7 mouse cellular contexts compared by ENCODE assay signal in genomic region chr6:47771760-47772159, GRCm38 (mm10). TPM values are rescaled to one million over a fixed set of nuclear protein-coding genes. Genes with fewer than 3 reads are reported as not detected.
DNase-seq lines count a peak whose midpoint lies in the region; ATAC-seq and TF ChIP-seq lines count a peak whose summit lies in the region.
"Not testable (repeated sequence)": the region's sequence is repeated elsewhere in the genome, so short reads cannot be mapped to it uniquely, and the experiment has no call there.

No protein-coding gene starts in this region.

- H3K36me3 ChIP-seq in forebrain, embryonic 16.5 days (ENCODE audit: control insufficient read depth, insufficient read depth); hindbrain, embryonic 14.5 days (replicated peaks; ENCODE audit: control insufficient read depth, insufficient read depth); limb, embryonic 13.5 days; megakaryocyte, embryonic 14.5 days (replicated peaks; ENCODE audit: low read length): not testable (repeated sequence)

- H3K27ac ChIP-seq in forebrain, embryonic 16.5 days (ENCODE audit: low read length); hindbrain, embryonic 14.5 days; limb, embryonic 13.5 days; olfactory bulb, adult 2 months (ENCODE audit: insufficient read depth, low read depth, low read length): not testable (repeated sequence)

- ATAC-seq in forebrain, embryonic 16.5 days; hindbrain, embryonic 14.5 days (ENCODE audit: low FRiP score); limb, embryonic 13.5 days (ENCODE audit: low FRiP score, low read depth): not testable (repeated sequence)

- WGBS in forebrain, embryonic 16.5 days, result 83% methylated on average over 5 of the region's 19 CpGs
- WGBS in hindbrain, embryonic 14.5 days, result 62% methylated on average over 7 of the region's 19 CpGs
- 56% methylated on average over 9 of the region's 19 CpGs for WGBS in limb, embryonic 13.5 days
- 58% methylated on average over 7 of the region's 19 CpGs for WGBS in olfactory bulb, adult 2 months

- not testable (repeated sequence) for H3K27me3 ChIP-seq in forebrain, embryonic 16.5 days (replicated peaks; ENCODE audit: control insufficient read depth, insufficient read depth, low read length); hindbrain, embryonic 14.5 days (ENCODE audit: control insufficient read depth, insufficient read depth, low read length); limb, embryonic 13.5 days; megakaryocyte, embryonic 14.5 days (replicated peaks)

- peak; percentile 57 for DNase-seq in MN1 (ENCODE audit: low spot score)
- peak; percentile 3 for DNase-seq in embryo, embryonic 10 days (ENCODE audit: low spot score)
- not testable (repeated sequence) for DNase-seq in hindbrain, embryonic 14.5 days (ENCODE audit: low spot score)

- not testable (repeated sequence) for H3K4me1 ChIP-seq in forebrain, embryonic 16.5 days (replicated peaks; ENCODE audit: control insufficient read depth, insufficient read depth, low read length); hindbrain, embryonic 14.5 days (replicated peaks; ENCODE audit: control insufficient read depth, insufficient read depth, low read length); limb, embryonic 13.5 days; megakaryocyte, embryonic 14.5 days; olfactory bulb, adult 2 months (ENCODE audit: control insufficient read depth, insufficient read depth, low read length)

- not testable (repeated sequence) for H3K9ac ChIP-seq in forebrain, embryonic 16.5 days (replicated peaks; ENCODE audit: low read depth, low read length); hindbrain, embryonic 14.5 days; limb, embryonic 13.5 days

- H3K4me2 ChIP-seq in forebrain, embryonic 16.5 days (ENCODE audit: low read length), result not testable (repeated sequence)
- H3K4me2 ChIP-seq in hindbrain, embryonic 14.5 days (replicated peaks), result peak overlapping the region; percentile 29; the same call in 1 of the 2 replicates
- H3K4me2 ChIP-seq in limb, embryonic 13.5 days (replicated peaks), result peak overlapping the region; percentile 48

- peak overlapping the region; percentile 17; the same call in 1 of the 2 replicates for H3K4me3 ChIP-seq in forebrain, embryonic 16.5 days (replicated peaks; ENCODE audit: low read length)
- H3K4me3 ChIP-seq in hindbrain, embryonic 14.5 days (replicated peaks; ENCODE audit: low read length), result not testable (repeated sequence)
- peak overlapping the region; percentile 24 for H3K4me3 ChIP-seq in limb, embryonic 13.5 days
- peak overlapping the region; percentile 86 for H3K4me3 ChIP-seq in megakaryocyte, embryonic 14.5 days (replicated peaks)
- peak overlapping the region; percentile 25 for H3K4me3 ChIP-seq in olfactory bulb, adult 2 months (ENCODE audit: insufficient read depth, low read depth, low read length)

- not testable (repeated sequence) for H3K9me3 ChIP-seq in forebrain, embryonic 16.5 days (ENCODE audit: control insufficient read depth, low read length); hindbrain, embryonic 14.5 days (ENCODE audit: control insufficient read depth, low read length); limb, embryonic 13.5 days; megakaryocyte, embryonic 14.5 days

- not testable (repeated sequence) for TF ChIP-seq CTCF in olfactory bulb, adult 2 months (IDR thresholded peaks at IDR 0.05; ENCODE audit: insufficient read depth, low read depth, low read length)

- TF ChIP-seq POLR2A in olfactory bulb, adult 2 months (IDR thresholded peaks at IDR 0.05; ENCODE audit: insufficient read depth, low read depth, low read length), result not testable (repeated sequence)

RNA-seq across cellular contexts. Expression of gene Pdia4, which starts 41.5 kb away (rescaled TPM):
- polyA plus RNA-seq in forebrain, embryonic 16.5 days (2015; fragmentation: Nextera tagmentation; extraction: Ambion mirVana), result 150 and 166 TPM in 2 replicates
- polyA plus RNA-seq in hindbrain, embryonic 14.5 days (2014; fragmentation: Nextera tagmentation; extraction: Ambion mirVana), result 149 and 168 TPM in 2 replicates
- 282 and 324 TPM in 2 replicates for polyA plus RNA-seq in limb, embryonic 13.5 days (2015; fragmentation: Nextera tagmentation; extraction: Ambion mirVana)
- polyA plus RNA-seq in megakaryocyte, embryonic 14.5 days (2012; ENCODE audit: insufficient read depth, low replicate concordance), result 2.8 TPM in 1 of 2 replicates, not detected in the other
- not detected in 2 replicates for polyA plus RNA-seq in olfactory bulb, adult 2 months (2012; ENCODE audit: insufficient read depth, insufficient read length, low replicate concordance, missing spikeins)

RNA-seq across cellular contexts. Expression of gene Zfp786, which starts 58.9 kb away (rescaled TPM):
- polyA plus RNA-seq in forebrain, embryonic 16.5 days (2015; fragmentation: Nextera tagmentation; extraction: Ambion mirVana), result 17.0 and 21.9 TPM in 2 replicates
- polyA plus RNA-seq in hindbrain, embryonic 14.5 days (2014; fragmentation: Nextera tagmentation; extraction: Ambion mirVana), result 13.6 and 13.7 TPM in 2 replicates
- polyA plus RNA-seq in limb, embryonic 13.5 days (2015; fragmentation: Nextera tagmentation; extraction: Ambion mirVana), result 5.6 and 6.1 TPM in 2 replicates
- polyA plus RNA-seq in megakaryocyte, embryonic 14.5 days (2012; ENCODE audit: insufficient read depth, low replicate concordance), result not detected in 2 replicates
- not detected in 2 replicates for polyA plus RNA-seq in olfactory bulb, adult 2 months (2012; ENCODE audit: insufficient read depth, insufficient read length, low replicate concordance, missing spikeins)
